Mouse (Mus musculus) left cerebral cortex, postnatal 4 days (tissue): ENCODE results near the gene Hist2h2ab. TPM values are rescaled to one million over a fixed set of nuclear protein-coding genes. Genes with fewer than 3 reads are reported as not detected.
"Not testable (repeated sequence)": the region's sequence is repeated elsewhere in the genome, so short reads cannot be mapped to it uniquely, and the experiment has no call there.

ENCODE experiments used
- DNase-seq: peaks from one replicate; pipeline ENCODE4 v3.0.0-alpha.2; 2022
- intact Hi-C: fragments of 180-260 bp; cut with DNase I; formaldehyde crosslinking; loops from one replicate; pipeline ENCODE4 v1.15.1; 2025
- total RNA-seq, 2 experiments: library from RNA; stranded (reverse); gene quantifications; 2 replicates each; pipeline ENCODE4 v1.2.3; 2021

Hist2h2ab gene
- total RNA-seq, 2 experiments from 2014 or later = 21.6 to 26.0 TPM

GRCm38 (mm10) chr3:96197129-96197749 is 22.4 kb upstream of the Hist2h2ab start:
- peak; percentile 91 for DNase-seq
- intact Hi-C loops = no loop called here

- no peak for DNase-seq
- intact Hi-C loops = no loop called here
Observed at GRCm38 (mm10) chr3:96198181-96198580, 21.5 kb upstream of the Hist2h2ab start.

- intact Hi-C loops, DNase-seq: not testable (repeated sequence)
Observed at GRCm38 (mm10) chr3:96198601-96199251, 20.9 kb upstream of the Hist2h2ab start.

GRCm38 (mm10) chr3:96199731-96200130 is 19.9 kb upstream of the Hist2h2ab start:
- intact Hi-C loops = no loop called here
- DNase-seq = no peak

- DNase-seq = no peak
- intact Hi-C loops = no loop called here
Observed at GRCm38 (mm10) chr3:96207819-96208218, 11.8 kb upstream of the Hist2h2ab start.

GRCm38 (mm10) chr3:96209242-96209641 is 10.4 kb upstream of the Hist2h2ab start:
- peak; percentile 28 for DNase-seq
- intact Hi-C loops = no loop called here

- intact Hi-C loops = no loop called here
- no peak for DNase-seq
Observed at GRCm38 (mm10) chr3:96219191-96219641, 449 bp upstream of the Hist2h2ab start.

GRCm38 (mm10) chr3:96220131-96220764 is 583 bp downstream of the Hist2h2ab start:
- DNase-seq, intact Hi-C loops: not testable (repeated sequence)

GRCm38 (mm10) chr3:96220765-96221639 is 1.3 kb downstream of the Hist2h2ab start, which contains the start of the genes Hist2h2ac and Hist2h2be:
Hist2h2ac (minus strand) TSS chr3:96220880.
Hist2h2be (plus strand) TSS chr3:96221119.
- intact Hi-C loops = no loop called here
- peak; percentile 69 for DNase-seq

GRCm38 (mm10) chr3:96221640-96222038 is 2.0 kb downstream of the Hist2h2ab start:
- DNase-seq = no peak
- intact Hi-C loops = no loop called here

GRCm38 (mm10) chr3:96222774-96223173 is 3.1 kb downstream of the Hist2h2ab start:
- intact Hi-C loops = no loop called here
- no peak for DNase-seq

- no peak for DNase-seq
- intact Hi-C loops = no loop called here
Observed at GRCm38 (mm10) chr3:96225421-96225820, 5.8 kb downstream of the Hist2h2ab start.

GRCm38 (mm10) chr3:96226695-96227648 is 7.3 kb downstream of the Hist2h2ab start:
- no peak for DNase-seq
- intact Hi-C loops = no loop called here

- intact Hi-C loops = no loop called here
- DNase-seq = no peak
Observed at GRCm38 (mm10) chr3:96228828-96229227, 9.2 kb downstream of the Hist2h2ab start.

GRCm38 (mm10) chr3:96230404-96230803 is 10.7 kb downstream of the Hist2h2ab start:
- DNase-seq = no peak
- intact Hi-C loops = no loop called here

- no peak for DNase-seq
- intact Hi-C loops = no loop called here
Observed at GRCm38 (mm10) chr3:96230910-96231757, 11.5 kb downstream of the Hist2h2ab start.

GRCm38 (mm10) chr3:96231758-96232120 is 12.1 kb downstream of the Hist2h2ab start:
- intact Hi-C loops = no loop called here
- no peak for DNase-seq

GRCm38 (mm10) chr3:96234914-96235313 is 15.2 kb downstream of the Hist2h2ab start:
- no peak for DNase-seq
- intact Hi-C loops = no loop called here

GRCm38 (mm10) chr3:96235836-96236235 is 16.2 kb downstream of the Hist2h2ab start:
- intact Hi-C loops = no loop called here
- no peak for DNase-seq
